Mouse (Mus musculus): ENCODE data around the gene Agxt. TPM values are rescaled to one million over a fixed set of nuclear protein-coding genes. Genes with fewer than 3 reads are reported as not detected.

Agxt gene
- polyA plus RNA-seq, 1 experiment from 2014 or later, result not detected

GRCm38 (mm10) chr1:93132676-93133075 is 2.4 kb upstream of the Agxt start:
- no peaks in the 10 kb centered on the region for H3K27me3 ChIP-seq (replicated peaks; ENCODE audit: control insufficient read depth, insufficient read depth, low read length)
- no peaks in the 10 kb centered on the region; the same call in 1 of the 2 replicates for H3K4me1 ChIP-seq (ENCODE audit: control insufficient read depth, insufficient read depth, low read length)
- H3K9me3 ChIP-seq (ENCODE audit: control insufficient read depth, low read length), result no peaks in the 10 kb centered on the region
- DNase-seq (ENCODE audit: low spot score) (no peak), ATAC-seq (ENCODE audit: low read depth) (no peak)
- no peaks in the 10 kb centered on the region for H3K36me3 ChIP-seq (ENCODE audit: control insufficient read depth, insufficient read depth, low read length)
- H3K9ac ChIP-seq (ENCODE audit: low read depth, low read length), result no peak overlapping the region
- no peak overlapping the region for H3K4me2 ChIP-seq (ENCODE audit: low read depth, low read length)
- H3K27ac ChIP-seq (replicated peaks; ENCODE audit: low read depth, low read length), result no peak overlapping the region
- no peak overlapping the region for H3K4me3 ChIP-seq (ENCODE audit: low read depth, low read length)
- 64% methylated on average over 8 of the region's 8 CpGs for WGBS

DNA sequence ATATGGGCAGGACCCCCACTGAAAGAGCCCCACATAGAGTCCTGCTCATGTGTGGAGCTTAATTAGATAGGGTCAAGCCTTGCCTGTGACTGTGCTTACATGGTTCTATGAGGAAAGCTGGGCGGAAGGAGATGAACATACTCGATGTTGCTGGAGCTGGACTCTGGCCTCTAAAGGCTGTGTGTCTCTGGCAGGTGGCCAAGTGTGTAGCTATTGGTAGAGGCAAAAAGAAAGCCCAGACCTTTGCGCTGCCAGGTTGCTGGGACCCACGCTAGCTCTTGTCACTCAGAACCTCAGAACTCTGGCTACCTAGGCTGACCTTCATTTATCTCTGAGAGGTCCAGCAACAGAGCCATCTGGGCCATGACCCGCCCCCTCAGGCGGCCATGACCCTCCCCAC is 3.5 kb downstream of the Agxt start:
- no peaks in the 10 kb centered on the region for H3K9me3 ChIP-seq (ENCODE audit: control insufficient read depth, low read length)
- no peak overlapping the region for H3K27ac ChIP-seq (replicated peaks; ENCODE audit: low read depth, low read length)
- no peaks in the 10 kb centered on the region for H3K27me3 ChIP-seq (replicated peaks; ENCODE audit: control insufficient read depth, insufficient read depth, low read length)
- 82% methylated on average over 5 of the region's 6 CpGs for WGBS
- no peak overlapping the region for H3K4me2 ChIP-seq (ENCODE audit: low read depth, low read length)
- H3K4me1 ChIP-seq (ENCODE audit: control insufficient read depth, insufficient read depth, low read length), result no peaks in the 10 kb centered on the region
- no peak overlapping the region for H3K9ac ChIP-seq (ENCODE audit: low read depth, low read length)
- no peaks in the 10 kb centered on the region for H3K36me3 ChIP-seq (ENCODE audit: control insufficient read depth, insufficient read depth, low read length)
- H3K4me3 ChIP-seq (ENCODE audit: low read depth, low read length), result no peak overlapping the region
- ATAC-seq (ENCODE audit: low read depth) (no peak), DNase-seq (ENCODE audit: low spot score) (no peak)

DNA sequence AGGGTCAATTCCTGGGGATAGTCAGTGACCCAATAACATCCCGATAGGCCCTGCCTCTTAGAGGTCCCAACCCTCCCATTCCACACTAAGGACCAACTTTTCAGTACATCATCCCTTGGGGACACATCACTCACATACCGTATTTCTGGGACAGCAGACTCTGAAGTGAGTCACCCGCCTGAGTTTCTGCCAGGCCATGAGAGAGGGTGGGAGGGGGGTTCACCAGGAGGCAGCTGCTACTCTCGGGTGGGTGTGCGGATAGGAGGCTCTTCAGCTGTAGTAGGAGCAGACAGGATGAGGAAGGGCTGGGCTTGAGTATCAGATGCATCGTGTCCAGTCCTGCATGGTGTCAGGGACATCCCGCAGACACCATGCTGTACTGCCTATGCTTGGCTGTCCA is 4.7 kb downstream of the Agxt start:
- ATAC-seq (ENCODE audit: low read depth), result no peak
- DNase-seq (ENCODE audit: low spot score), result no peak
- Histone ChIP-seq H3K4me3 (ENCODE audit: low read depth, low read length) (no peak overlapping the region), H3K27ac (replicated peaks; ENCODE audit: low read depth, low read length) (no peak overlapping the region), H3K4me1 (ENCODE audit: control insufficient read depth, insufficient read depth, low read length) (no peaks in the 10 kb centered on the region), H3K27me3 (replicated peaks; ENCODE audit: control insufficient read depth, insufficient read depth, low read length) (no peaks in the 10 kb centered on the region), H3K9ac (ENCODE audit: low read depth, low read length) (no peak overlapping the region), H3K36me3 (ENCODE audit: control insufficient read depth, insufficient read depth, low read length) (no peaks in the 10 kb centered on the region), H3K9me3 (ENCODE audit: control insufficient read depth, low read length) (no peaks in the 10 kb centered on the region), H3K4me2 (ENCODE audit: low read depth, low read length) (no peak overlapping the region)
- WGBS, result 79% methylated on average over 7 of the region's 7 CpGs

DNA sequence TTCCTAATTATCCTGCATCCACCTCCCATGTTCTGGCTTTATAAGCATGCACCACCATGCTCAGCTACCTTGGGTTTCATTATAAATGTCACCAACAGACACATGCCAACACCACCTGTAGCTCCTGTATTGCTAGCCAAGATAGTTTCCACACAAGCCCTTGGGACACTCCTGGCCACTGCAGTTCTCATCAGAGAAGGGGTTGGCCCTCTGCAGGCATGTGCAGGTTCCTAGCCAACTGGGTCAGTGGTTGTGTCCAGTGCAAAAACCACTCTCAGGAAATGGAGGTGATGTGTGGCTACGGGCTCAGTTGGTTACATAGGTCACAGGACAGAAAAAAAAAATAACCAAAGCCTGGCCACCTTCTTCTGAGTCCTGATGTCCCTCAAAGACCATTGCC is 7.8 kb downstream of the Agxt start:
- H3K4me3 ChIP-seq (ENCODE audit: low read depth, low read length), result no peak overlapping the region
- H3K27ac ChIP-seq (replicated peaks; ENCODE audit: low read depth, low read length), result no peak overlapping the region
- H3K4me2 ChIP-seq (ENCODE audit: low read depth, low read length), result no peak overlapping the region
- no peaks in the 10 kb centered on the region for H3K36me3 ChIP-seq (ENCODE audit: control insufficient read depth, insufficient read depth, low read length)
- ATAC-seq (ENCODE audit: low read depth) (no peak), DNase-seq (ENCODE audit: low spot score) (no peak)
- H3K9me3 ChIP-seq (ENCODE audit: control insufficient read depth, low read length), result no peaks in the 10 kb centered on the region
- H3K27me3 ChIP-seq (replicated peaks; ENCODE audit: control insufficient read depth, insufficient read depth, low read length), result no peaks in the 10 kb centered on the region
- H3K9ac ChIP-seq (ENCODE audit: low read depth, low read length), result no peak overlapping the region
- H3K4me1 ChIP-seq (ENCODE audit: control insufficient read depth, insufficient read depth, low read length), result no peaks in the 10 kb centered on the region
- WGBS, result 83% methylated on average over 1 of the region's 1 CpGs

GRCm38 (mm10) chr1:93144176-93144575 is 9.1 kb downstream of the Agxt start:
- H3K27me3 ChIP-seq (replicated peaks; ENCODE audit: control insufficient read depth, insufficient read depth, low read length), result no peaks in the 10 kb centered on the region
- WGBS, result 77% methylated on average over 9 of the region's 9 CpGs
- no peaks in the 10 kb centered on the region for H3K4me1 ChIP-seq (ENCODE audit: control insufficient read depth, insufficient read depth, low read length)
- H3K36me3 ChIP-seq (ENCODE audit: control insufficient read depth, insufficient read depth, low read length), result no peaks in the 10 kb centered on the region
- ATAC-seq (ENCODE audit: low read depth) (no peak), DNase-seq (ENCODE audit: low spot score) (no peak)
- H3K27ac ChIP-seq (replicated peaks; ENCODE audit: low read depth, low read length), result no peak overlapping the region
- no peak overlapping the region for H3K4me2 ChIP-seq (ENCODE audit: low read depth, low read length)
- H3K4me3 ChIP-seq (ENCODE audit: low read depth, low read length), result no peak overlapping the region
- no peaks in the 10 kb centered on the region for H3K9me3 ChIP-seq (ENCODE audit: control insufficient read depth, low read length)
- H3K9ac ChIP-seq (ENCODE audit: low read depth, low read length), result no peak overlapping the region

DNA sequence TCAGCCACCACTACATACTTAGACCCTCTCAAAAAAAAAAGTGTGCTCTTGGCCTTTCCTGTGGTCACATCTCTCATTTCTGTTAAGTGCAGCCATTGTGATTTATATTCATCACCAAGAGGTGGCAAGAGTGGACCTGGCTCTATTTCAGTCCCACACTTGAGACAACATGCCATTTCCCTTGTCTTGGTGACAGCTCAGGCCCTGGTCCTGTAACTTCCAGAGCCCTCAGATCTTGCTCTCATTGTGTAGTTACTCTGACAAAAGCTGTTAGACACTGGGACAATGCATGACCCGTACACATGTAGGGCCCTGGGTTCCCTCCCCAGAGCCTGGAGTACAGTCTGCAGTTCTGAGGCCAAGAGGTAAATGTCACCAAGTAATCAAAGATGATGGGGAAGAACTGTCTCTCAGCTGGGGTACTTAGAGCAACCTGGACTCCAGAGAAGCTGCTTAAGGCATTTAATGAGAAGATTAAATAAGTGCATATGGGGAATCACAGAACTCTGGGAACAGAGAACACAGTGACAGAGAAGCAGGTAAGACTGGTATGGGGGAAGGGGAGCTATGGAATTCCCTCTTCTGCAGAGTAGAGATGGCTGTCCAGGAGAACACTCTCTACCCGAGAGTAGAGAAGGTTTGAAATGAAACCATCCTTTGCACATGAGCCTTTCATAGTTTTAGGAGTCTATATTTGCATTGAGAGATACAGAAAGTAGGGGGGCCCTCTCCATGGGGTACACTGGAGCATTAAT is 16.0 kb downstream of the Agxt start:
- WGBS, result 65% methylated on average over 2 of the region's 2 CpGs
- ATAC-seq (ENCODE audit: low read depth), result no peak
- Histone ChIP-seq H3K4me2 (ENCODE audit: low read depth, low read length) (no peak overlapping the region), H3K4me3 (ENCODE audit: low read depth, low read length) (no peak overlapping the region), H3K9ac (ENCODE audit: low read depth, low read length) (no peak overlapping the region), H3K27ac (replicated peaks; ENCODE audit: low read depth, low read length) (no peak overlapping the region), H3K27me3 (replicated peaks; ENCODE audit: control insufficient read depth, insufficient read depth, low read length) (no peaks in the 10 kb centered on the region), H3K9me3 (ENCODE audit: control insufficient read depth, low read length) (no peaks in the 10 kb centered on the region), H3K36me3 (ENCODE audit: control insufficient read depth, insufficient read depth, low read length) (no peaks in the 10 kb centered on the region), H3K4me1 (ENCODE audit: control insufficient read depth, insufficient read depth, low read length) (no peaks in the 10 kb centered on the region)
- DNase-seq (ENCODE audit: low spot score), result no peak

GRCm38 (mm10) chr1:93157566-93157965 is 22.5 kb downstream of the Agxt start:
- WGBS, result 80% methylated on average over 4 of the region's 4 CpGs
- Histone ChIP-seq H3K4me1 (ENCODE audit: control insufficient read depth, insufficient read depth, low read length) (no peaks in the 10 kb centered on the region), H3K9ac (ENCODE audit: low read depth, low read length) (no peak overlapping the region), H3K4me2 (ENCODE audit: low read depth, low read length) (no peak overlapping the region), H3K27me3 (replicated peaks; ENCODE audit: control insufficient read depth, insufficient read depth, low read length) (no peaks in the 10 kb centered on the region), H3K27ac (replicated peaks; ENCODE audit: low read depth, low read length) (no peak overlapping the region), H3K36me3 (ENCODE audit: control insufficient read depth, insufficient read depth, low read length) (no peaks in the 10 kb centered on the region), H3K9me3 (ENCODE audit: control insufficient read depth, low read length) (no peaks in the 10 kb centered on the region), H3K4me3 (ENCODE audit: low read depth, low read length) (no peak overlapping the region)
- ATAC-seq (ENCODE audit: low read depth) (peak; percentile 39; the same call in 1 of the 2 replicates), DNase-seq (ENCODE audit: low spot score) (no peak)

DNA sequence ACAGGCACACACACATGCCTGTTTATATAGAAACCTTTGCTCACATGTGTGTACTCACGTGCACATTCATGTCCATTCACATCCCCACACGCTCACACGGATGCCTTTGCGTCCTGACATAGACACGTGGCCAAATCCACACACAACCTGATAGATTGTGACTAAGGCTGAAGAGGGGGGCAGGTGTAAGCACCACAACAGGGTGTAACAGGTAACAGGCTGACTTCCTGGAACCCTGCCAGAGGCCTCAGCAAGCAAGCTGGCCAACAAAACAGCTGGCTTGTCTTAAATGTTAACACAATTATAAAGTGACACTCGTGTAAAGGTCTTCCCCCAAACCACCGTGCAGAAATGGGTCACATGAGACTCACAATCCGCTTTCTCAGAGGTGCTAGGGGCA is 23.9 kb downstream of the Agxt start:
- 67% methylated on average over 8 of the region's 8 CpGs for WGBS
- H3K4me3 ChIP-seq (ENCODE audit: low read depth, low read length), result no peak overlapping the region
- no peaks in the 10 kb centered on the region for H3K27me3 ChIP-seq (replicated peaks; ENCODE audit: control insufficient read depth, insufficient read depth, low read length)
- H3K9ac ChIP-seq (ENCODE audit: low read depth, low read length), result no peak overlapping the region
- no peak for DNase-seq (ENCODE audit: low spot score)
- no peak overlapping the region for H3K4me2 ChIP-seq (ENCODE audit: low read depth, low read length)
- H3K27ac ChIP-seq (replicated peaks; ENCODE audit: low read depth, low read length), result no peak overlapping the region
- no peaks in the 10 kb centered on the region for H3K36me3 ChIP-seq (ENCODE audit: control insufficient read depth, insufficient read depth, low read length)
- H3K9me3 ChIP-seq (ENCODE audit: control insufficient read depth, low read length), result no peaks in the 10 kb centered on the region
- H3K4me1 ChIP-seq (ENCODE audit: control insufficient read depth, insufficient read depth, low read length), result no peaks in the 10 kb centered on the region
- no peak for ATAC-seq (ENCODE audit: low read depth)

All from embryonic facial prominence, embryonic 14.5 days (tissue).